Mouse (Mus musculus) liver, embryonic 16.5 days (tissue): ENCODE measurements around the gene Gsta4. TPM values are rescaled to one million over a fixed set of nuclear protein-coding genes. Genes with fewer than 3 reads are reported as not detected.
"Not testable (repeated sequence)": the region's sequence is repeated elsewhere in the genome, so short reads cannot be mapped to it uniquely, and the experiment has no call there.

Source experiments
- ATAC-seq: fragments of 200-750 bp; cut with Nextera tagmentation; 2 replicates; pipeline ENCODE4 v1.8.0; 2017; ENCODE audit warnings: low read depth, mild to moderate bottlenecking, moderate number of reproducible peaks, moderate library complexity
- H3K27ac ChIP-seq: fragments of 300-500 bp; sonication (generic); 2 replicates; pipeline ENCODE4 v1.5.1; 2014; ENCODE audit warnings: mild to moderate bottlenecking, low read length
- H3K27me3 ChIP-seq: fragments of 300-500 bp; sonication (generic); 2 replicates; pipeline ENCODE4 v1.6.1; 2014; ENCODE audit warnings: low read depth, low read length, mixed read lengths; ENCODE audit not compliant: control insufficient read depth, insufficient read depth
- H3K36me3 ChIP-seq: fragments of 300-500 bp; sonication (generic); 2 replicates; pipeline ENCODE4 v1.6.1; 2014; ENCODE audit warnings: mild to moderate bottlenecking; ENCODE audit not compliant: control insufficient read depth, insufficient read depth
- H3K4me1 ChIP-seq: fragments of 300-500 bp; sonication (generic); 2 replicates; pipeline ENCODE4 v1.6.1; 2014; ENCODE audit warnings: low read depth, low read length, mixed read lengths; ENCODE audit not compliant: control insufficient read depth
- H3K4me2 ChIP-seq: fragments of 300-500 bp; sonication (generic); 2 replicates; pipeline ENCODE4 v1.6.1; 2014; ENCODE audit warnings: low read depth, low read length, mixed read lengths
- H3K4me3 ChIP-seq: fragments of 300-500 bp; sonication (generic); 2 replicates; pipeline ENCODE4 v1.5.1; 2014; ENCODE audit warnings: low read depth, mild to moderate bottlenecking, low read length
- H3K9ac ChIP-seq: fragments of 300-500 bp; sonication (generic); 2 replicates; pipeline ENCODE4 v1.6.1; 2014; ENCODE audit warnings: low read depth, low read length
- H3K9me3 ChIP-seq: fragments of 300-500 bp; sonication (generic); replicated peaks from 2 replicates; pipeline ENCODE4 v1.6.1; 2016; ENCODE audit warnings: low read length; ENCODE audit not compliant: control insufficient read depth
- WGBS: fragments of 180-500 bp; shearing (Covaris S2); extraction: QIAGEN DNeasy Blood & Tissue Kit; methylation state at CpG from one replicate; pipeline ENCODE4 v1.1.7; 2014; ENCODE audit not compliant: insufficient replicate concordance; 5-methylcytosine and 5-hydroxymethylcytosine counted together
- polyA plus RNA-seq: library from polyadenylated mRNA; unstranded; fragments of >200 nt; fragmentation: Nextera tagmentation; extraction: Ambion mirVana; gene quantifications from 2 replicates; pipeline ENCODE4 v1.2.1, GENCODE M21; 2015

Gsta4 gene
- 41.1 and 44.1 TPM in 2 replicates for polyA plus RNA-seq

DNA sequence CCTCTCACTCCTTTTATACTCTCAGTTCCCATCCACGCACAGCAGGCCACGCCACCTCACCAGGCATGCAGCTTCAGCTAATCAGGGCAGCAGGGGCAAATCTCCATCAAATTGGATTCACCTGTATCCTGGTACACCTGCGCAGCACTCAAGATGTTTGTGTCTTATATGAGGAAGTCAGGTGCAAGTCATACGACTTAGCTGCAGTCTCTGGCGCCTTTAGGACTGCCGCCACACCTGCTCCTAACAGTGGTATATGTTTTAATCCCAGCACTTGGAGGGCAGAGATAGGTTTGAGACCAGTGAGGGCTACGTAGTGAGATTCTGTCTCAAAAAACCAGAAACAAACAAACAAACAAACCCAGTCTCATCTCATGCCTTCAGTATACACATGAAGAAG is at the start of gene Gsta4:
TSS of gene Gsta4 (plus strand) at position 301 of the 400 bp plus-strand sequence.
- not testable (repeated sequence) for H3K36me3 ChIP-seq, H3K4me1 ChIP-seq, H3K4me3 ChIP-seq, H3K4me2 ChIP-seq, H3K9ac ChIP-seq, ATAC-seq, H3K27me3 ChIP-seq, H3K9me3 ChIP-seq, H3K27ac ChIP-seq
- 79% methylated on average over 4 of the region's 7 CpGs for WGBS

DNA sequence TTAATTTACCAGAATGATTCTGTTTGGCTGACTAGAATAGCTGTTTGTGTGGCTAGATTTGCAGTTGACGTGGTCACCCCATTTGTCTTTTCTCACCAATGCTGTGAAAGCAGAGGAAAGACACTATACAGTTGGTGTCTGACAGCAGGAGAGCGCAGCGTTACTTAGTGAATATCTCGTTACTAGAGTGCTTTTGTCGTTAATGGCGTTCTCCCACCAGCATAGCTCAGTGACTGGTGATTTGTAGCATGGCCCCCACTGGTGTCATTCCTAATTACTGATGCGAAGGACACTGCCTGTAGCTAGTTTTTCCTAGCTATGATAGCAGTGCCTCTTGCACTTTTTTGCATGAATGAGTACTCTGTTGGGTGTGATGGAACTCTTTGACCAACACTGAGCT is 46.9 kb upstream of the Gsta4 start:
- no peak overlapping the region for H3K9ac ChIP-seq
- H3K4me1 ChIP-seq = no peaks in the 10 kb centered on the region
- no peak overlapping the region for H3K4me3 ChIP-seq
- no peaks in the 10 kb centered on the region for H3K9me3 ChIP-seq
- H3K27me3 ChIP-seq = no peaks in the 10 kb centered on the region
- ATAC-seq = no peak
- no peak overlapping the region for H3K4me2 ChIP-seq
- H3K27ac ChIP-seq = no peak overlapping the region
- no peaks in the 10 kb centered on the region for H3K36me3 ChIP-seq
- WGBS = 85% methylated on average over 7 of the region's 7 CpGs

DNA sequence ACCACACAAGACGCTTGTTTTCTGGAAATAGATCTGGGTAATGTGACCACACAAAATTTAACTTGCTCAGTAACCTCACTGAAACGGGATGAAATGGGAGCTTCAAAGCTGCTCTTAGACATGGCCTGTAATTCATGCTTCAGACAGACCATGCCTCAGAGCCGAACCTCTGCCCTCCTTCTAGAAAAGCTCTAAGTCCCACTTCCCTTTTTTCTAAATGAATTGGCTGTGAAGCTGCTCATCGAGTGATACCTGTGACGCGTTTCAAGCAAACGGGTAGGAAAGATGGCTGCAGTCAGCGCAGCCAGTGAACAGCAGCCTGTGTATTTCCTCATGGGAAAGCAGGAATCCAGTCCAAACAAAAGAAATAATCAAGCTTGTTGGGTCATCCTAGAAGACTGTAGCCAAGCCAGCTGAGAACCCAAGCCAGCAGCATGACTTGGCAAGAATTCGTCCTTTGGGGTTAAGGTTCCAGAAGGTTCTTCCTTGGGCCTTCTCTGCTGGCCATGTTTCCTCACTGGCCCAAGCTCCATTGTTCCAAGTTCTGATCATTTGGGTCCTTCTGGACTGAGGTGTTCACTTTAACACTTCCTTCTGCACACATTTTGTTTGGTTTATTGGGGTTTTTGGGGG is 44.4 kb upstream of the Gsta4 start:
- Histone ChIP-seq H3K27me3 (no peaks in the 10 kb centered on the region), H3K9me3 (no peaks in the 10 kb centered on the region), H3K36me3 (peaks cover 9% of the 10 kb centered on the region), H3K9ac (no peak overlapping the region), H3K4me2 (no peak overlapping the region), H3K4me3 (no peak overlapping the region), H3K4me1 (no peaks in the 10 kb centered on the region), H3K27ac (no peak overlapping the region)
- ATAC-seq = no peak
- WGBS = 70% methylated on average over 9 of the region's 9 CpGs

DNA sequence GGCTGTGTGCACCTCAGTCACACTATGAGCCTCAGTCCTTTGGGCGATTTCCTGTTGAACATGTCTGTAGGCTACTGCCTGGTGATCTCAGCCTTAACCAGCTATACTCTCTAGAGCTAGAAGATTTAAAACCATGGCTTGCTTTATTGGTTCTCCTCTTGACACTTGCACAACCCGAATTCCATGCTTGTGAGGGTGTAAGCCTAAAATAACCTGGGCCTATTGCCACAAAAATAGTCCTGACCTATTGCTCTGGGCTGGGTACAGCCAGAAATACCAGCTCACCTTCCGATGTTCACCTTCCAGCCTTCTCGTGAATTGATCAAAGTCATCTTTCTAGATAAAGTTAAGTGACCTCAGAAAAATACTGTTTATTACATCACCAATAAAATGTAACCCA is 43.1 kb upstream of the Gsta4 start:
- no peak overlapping the region for H3K4me2 ChIP-seq
- whole genome bisulfite sequencing = 69% methylated on average over 4 of the region's 4 CpGs
- H3K27me3 ChIP-seq = no peaks in the 10 kb centered on the region
- no peak for ATAC-seq
- H3K4me1 ChIP-seq = no peaks in the 10 kb centered on the region
- H3K4me3 ChIP-seq = no peak overlapping the region
- no peak overlapping the region for H3K27ac ChIP-seq
- no peaks in the 10 kb centered on the region for H3K9me3 ChIP-seq
- peaks cover 9% of the 10 kb centered on the region for H3K36me3 ChIP-seq
- H3K9ac ChIP-seq = no peak overlapping the region

DNA sequence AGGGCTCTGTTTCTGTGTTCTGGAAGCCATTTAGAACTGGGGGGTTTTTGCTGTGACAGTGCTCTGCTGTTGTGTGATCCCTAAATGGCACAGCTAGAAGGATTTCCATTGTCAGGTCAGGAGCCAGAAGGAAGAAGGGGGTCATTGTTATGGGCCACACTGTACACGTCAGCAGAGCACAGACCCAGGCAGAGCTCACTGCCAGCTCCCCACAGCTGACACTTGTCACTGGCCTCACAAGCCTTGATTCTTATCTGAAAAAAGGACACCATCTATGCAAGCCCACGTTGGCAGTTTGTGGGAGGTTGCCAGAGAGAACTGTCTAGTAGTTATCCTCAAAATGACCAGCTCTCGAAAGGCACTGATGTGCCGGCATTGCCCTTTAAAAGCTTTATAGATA is 36.5 kb upstream of the Gsta4 start:
- peaks cover 9% of the 10 kb centered on the region for H3K36me3 ChIP-seq
- 61% methylated on average over 4 of the region's 4 CpGs for WGBS
- H3K9ac ChIP-seq = no peak overlapping the region
- no peaks in the 10 kb centered on the region for H3K4me1 ChIP-seq
- no peaks in the 10 kb centered on the region for H3K9me3 ChIP-seq
- no peak for ATAC-seq
- H3K27me3 ChIP-seq = no peaks in the 10 kb centered on the region
- H3K27ac ChIP-seq = no peak overlapping the region
- no peak overlapping the region for H3K4me2 ChIP-seq
- H3K4me3 ChIP-seq = no peak overlapping the region

DNA sequence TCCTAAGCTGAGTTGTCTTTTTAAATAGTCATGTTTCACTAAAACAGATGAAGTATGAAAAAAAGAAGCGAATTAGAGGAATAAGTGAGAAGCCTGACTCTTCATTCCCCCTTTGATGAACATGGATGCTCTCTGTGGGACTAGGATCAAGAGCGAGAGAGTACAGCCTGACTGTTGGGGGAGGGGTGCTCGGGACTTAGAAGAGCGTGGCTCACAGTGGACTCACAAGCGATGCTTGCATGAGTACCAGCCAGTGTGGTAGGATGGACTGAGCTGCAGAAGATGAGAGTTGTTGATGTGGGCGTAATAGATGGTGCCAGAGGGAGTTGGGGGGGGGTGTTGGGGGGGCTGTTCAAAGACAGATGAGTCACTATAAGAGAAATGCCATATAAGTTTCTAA is 35.9 kb upstream of the Gsta4 start:
- peaks cover 8% of the 10 kb centered on the region for H3K36me3 ChIP-seq
- H3K9ac ChIP-seq = no peak overlapping the region
- no peaks in the 10 kb centered on the region for H3K4me1 ChIP-seq
- no peak overlapping the region for H3K27ac ChIP-seq
- H3K4me3 ChIP-seq = no peak overlapping the region
- ATAC-seq = no peak
- no peaks in the 10 kb centered on the region for H3K9me3 ChIP-seq
- H3K27me3 ChIP-seq = no peaks in the 10 kb centered on the region
- H3K4me2 ChIP-seq = no peak overlapping the region
- WGBS = 79% methylated on average over 6 of the region's 6 CpGs

DNA sequence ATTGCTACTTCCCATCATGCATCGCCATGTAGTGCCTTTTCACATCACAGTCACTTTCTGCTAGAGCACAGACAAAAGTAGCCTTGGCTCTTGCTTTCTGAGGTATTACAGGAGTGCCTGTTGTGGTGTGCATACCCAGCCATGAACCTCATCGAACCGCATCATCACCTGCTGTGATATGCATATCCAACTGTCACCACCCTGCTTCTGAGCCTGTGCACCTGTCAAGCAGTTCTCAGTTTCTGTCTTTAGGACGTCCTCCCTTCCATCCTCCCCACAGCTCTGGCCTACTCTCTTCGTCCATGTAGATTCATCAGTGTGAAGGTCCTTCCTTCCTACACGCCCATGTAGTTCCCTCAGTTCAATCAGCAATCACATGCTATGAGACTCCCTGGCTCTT is 34.4 kb upstream of the Gsta4 start:
- 71% methylated on average over 6 of the region's 6 CpGs for WGBS
- no peak overlapping the region for H3K4me2 ChIP-seq
- no peak overlapping the region for H3K9ac ChIP-seq
- H3K36me3 ChIP-seq = no peaks in the 10 kb centered on the region
- H3K9me3 ChIP-seq = no peaks in the 10 kb centered on the region
- no peak overlapping the region for H3K4me3 ChIP-seq
- no peaks in the 10 kb centered on the region for H3K4me1 ChIP-seq
- no peak overlapping the region for H3K27ac ChIP-seq
- ATAC-seq = no peak
- no peaks in the 10 kb centered on the region for H3K27me3 ChIP-seq

DNA sequence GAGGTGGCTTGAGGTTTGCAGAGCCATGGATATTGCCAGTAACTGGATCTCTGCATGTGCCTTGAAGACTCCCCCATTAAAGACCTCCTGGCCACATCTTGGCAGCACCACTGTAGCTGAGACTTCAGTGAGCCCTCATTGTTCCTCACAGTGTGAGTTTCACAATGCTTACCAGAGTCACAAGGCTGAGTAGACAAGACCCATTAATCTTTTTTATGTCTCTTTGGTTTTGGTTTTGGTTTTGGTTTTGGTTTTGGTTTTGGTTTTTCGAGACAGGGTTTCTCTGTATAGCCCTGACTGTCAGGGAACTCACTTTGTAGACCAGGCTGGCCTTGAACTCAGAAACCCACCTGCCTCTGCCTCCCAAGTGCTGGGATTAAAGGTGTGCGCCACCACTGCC is 32.8 kb upstream of the Gsta4 start:
- H3K9ac ChIP-seq, ATAC-seq, H3K4me3 ChIP-seq, H3K4me2 ChIP-seq, H3K27ac ChIP-seq, H3K36me3 ChIP-seq, H3K9me3 ChIP-seq, H3K4me1 ChIP-seq, H3K27me3 ChIP-seq: not testable (repeated sequence)
- WGBS = 57% methylated on average over 2 of the region's 2 CpGs

DNA sequence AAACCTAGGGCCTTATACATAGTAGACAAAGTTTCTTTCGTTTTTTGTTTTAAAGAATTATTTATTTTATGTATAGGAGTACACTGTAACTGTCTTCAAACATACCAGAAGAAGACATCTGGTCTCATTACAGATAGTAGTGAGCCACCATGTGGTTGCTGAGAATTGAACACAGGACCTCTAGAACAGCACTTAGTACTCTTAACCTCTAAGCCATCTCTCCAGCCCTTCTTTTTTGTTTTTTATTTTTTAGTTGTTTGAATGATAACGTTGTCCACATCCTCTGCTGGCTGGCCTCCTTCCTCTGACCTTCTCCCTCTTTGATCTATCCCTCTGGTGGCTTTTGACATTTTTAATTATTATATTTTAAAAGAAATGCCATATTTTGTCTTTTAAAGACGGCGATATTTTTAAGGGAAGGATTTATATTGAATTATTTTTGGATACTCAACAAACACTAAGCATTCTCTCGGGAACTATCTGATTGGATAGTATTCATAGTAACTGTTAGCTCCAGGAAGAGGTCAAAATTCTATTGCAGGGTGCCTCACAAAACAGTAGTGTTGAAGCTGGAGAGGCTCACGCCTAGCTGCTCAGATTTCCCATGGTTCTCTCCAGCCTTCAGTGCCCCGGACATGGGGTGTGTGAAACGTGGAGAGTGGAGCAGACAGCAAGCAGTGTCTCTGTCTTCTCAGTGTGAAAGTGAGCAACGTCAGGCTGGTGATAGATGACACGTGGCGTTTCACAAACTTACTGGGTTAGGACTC is 28.2 kb upstream of the Gsta4 start:
- no peaks in the 10 kb centered on the region for H3K4me1 ChIP-seq
- no peak overlapping the region for H3K4me2 ChIP-seq
- H3K9ac ChIP-seq = no peak overlapping the region
- no peak overlapping the region for H3K27ac ChIP-seq
- no peaks in the 10 kb centered on the region for H3K27me3 ChIP-seq
- no peak overlapping the region for H3K4me3 ChIP-seq
- no peak for ATAC-seq
- H3K36me3 ChIP-seq = no peaks in the 10 kb centered on the region
- whole genome bisulfite sequencing = 67% methylated on average over 11 of the region's 11 CpGs
- H3K9me3 ChIP-seq = no peaks in the 10 kb centered on the region
